Mouse (Mus musculus) heart, adult 2 months (tissue): ENCODE results near the gene Fshr.

Source experiments
- CTCF ChIP-seq: fragments of 200-600 bp; IDR thresholded peaks from 2 replicates; pipeline ENCODE4 v1.8.1; 2022; ENCODE audit warnings: antibody characterized with exemption, mild to moderate bottlenecking, moderate library complexity
- EP300 ChIP-seq: fragments of 200-500 bp; IDR thresholded peaks from 2 replicates; pipeline ENCODE4 v1.6.1; 2011; ENCODE audit warnings: low read depth, low read length, control low read depth; ENCODE audit not compliant: insufficient read depth
- POLR2A ChIP-seq: fragments of 200-500 bp; IDR thresholded peaks from 2 replicates; pipeline ENCODE4 v1.6.1; 2011; ENCODE audit warnings: mild to moderate bottlenecking, low read depth, low read length, control low read depth; ENCODE audit not compliant: insufficient read depth

GRCm38 (mm10) chr17:88938153-88938681 is 262.3 kb downstream of the Fshr start:
- no peak for TF ChIP-seq CTCF
- no peak for TF ChIP-seq POLR2A
- TF ChIP-seq EP300: no peak
